Mouse (Mus musculus) midbrain, embryonic 13.5 days (tissue): ENCODE data around the gene Atg4b. TPM values are rescaled to one million over a fixed set of nuclear protein-coding genes. Genes with fewer than 3 reads are reported as not detected.
"Not testable (repeated sequence)": the region's sequence is repeated elsewhere in the genome, so short reads cannot be mapped to it uniquely, and the experiment has no call there.

ENCODE experiments used
- ATAC-seq: fragments of 200-750 bp; cut with Nextera tagmentation; 2 replicates; pipeline ENCODE4 v1.8.0; 2017; ENCODE audit warnings: mild to moderate bottlenecking, moderate TSS enrichment, moderate library complexity
- H3K27ac ChIP-seq: fragments of 300-500 bp; sonication (generic); 2 replicates; pipeline ENCODE4 v1.5.1; 2015; ENCODE audit warnings: inconsistent platforms, mild to moderate bottlenecking, moderate library complexity
- H3K27me3 ChIP-seq: fragments of 300-500 bp; sonication (generic); 2 replicates; pipeline ENCODE4 v1.6.1; 2015; ENCODE audit warnings: mild to moderate bottlenecking, inconsistent platforms
- H3K36me3 ChIP-seq: fragments of 300-500 bp; sonication (generic); 2 replicates; pipeline ENCODE4 v1.6.1; 2015; ENCODE audit warnings: mild to moderate bottlenecking, inconsistent platforms
- H3K4me1 ChIP-seq: fragments of 300-500 bp; sonication (generic); replicated peaks from 2 replicates; pipeline ENCODE4 v1.6.1; 2015; ENCODE audit warnings: inconsistent platforms
- H3K4me2 ChIP-seq: fragments of 300-500 bp; sonication (generic); replicated peaks from 2 replicates; pipeline ENCODE4 v1.6.1; 2015; ENCODE audit warnings: moderate library complexity, mild to moderate bottlenecking, inconsistent platforms
- H3K4me3 ChIP-seq: fragments of 300-500 bp; sonication (generic); replicated peaks from 2 replicates; pipeline ENCODE4 v1.5.1; 2015; ENCODE audit warnings: mild to moderate bottlenecking, inconsistent platforms
- H3K9ac ChIP-seq: fragments of 300-500 bp; sonication (generic); replicated peaks from 2 replicates; pipeline ENCODE4 v1.6.1; 2015; ENCODE audit warnings: mild to moderate bottlenecking, inconsistent platforms
- H3K9me3 ChIP-seq: fragments of 300-500 bp; sonication (generic); 2 replicates; pipeline ENCODE4 v1.6.1; 2016; ENCODE audit warnings: mild to moderate bottlenecking, inconsistent platforms
- WGBS: fragments of 180-500 bp; shearing (Covaris S2); methylation state at CpG from one replicate; pipeline ENCODE4 v1.1.7; 2015; 5-methylcytosine and 5-hydroxymethylcytosine counted together
- polyA plus RNA-seq: library from polyadenylated mRNA; unstranded; fragments of >200 nt; fragmentation: Nextera tagmentation; extraction: Ambion mirVana; gene quantifications from 2 replicates; pipeline ENCODE4 v1.2.1, GENCODE M21; 2015

Gene Atg4b
- polyA plus RNA-seq, 1 experiment from 2014 or later = 107 TPM

GRCm38 (mm10) chr1:93825105-93825674 lies 73.9 kb downstream of the Atg4b start:
- Histone ChIP-seq H3K9me3 (no peaks in the 10 kb centered on the region), H3K4me3 (peak overlapping the region; percentile 59), H3K36me3 (peaks cover 18% of the 10 kb centered on the region), H3K27me3 (no peaks in the 10 kb centered on the region), H3K4me2 (peak overlapping the region; percentile 65), H3K4me1 (peaks cover 17% of the 10 kb centered on the region), H3K9ac (peak overlapping the region; percentile 74), H3K27ac (peak overlapping the region; percentile 96)
- WGBS = under 1% methylated on average over 30 of the region's 30 CpGs
- peak; percentile 97 for ATAC-seq

- Histone ChIP-seq H3K4me2 (peak overlapping the region; percentile 65), H3K9me3 (no peaks in the 10 kb centered on the region), H3K4me1 (peaks cover 17% of the 10 kb centered on the region), H3K9ac (peak overlapping the region; percentile 74), H3K36me3 (peaks cover 11% of the 10 kb centered on the region), H3K27me3 (no peaks in the 10 kb centered on the region), H3K4me3 (peak overlapping the region; percentile 59), H3K27ac (peak overlapping the region; percentile 96)
- 37% methylated on average over 27 of the region's 27 CpGs for WGBS
- ATAC-seq = peak; percentile 49
These were observed 74.7 kb downstream of the Atg4b start for GRCm38 (mm10) chr1:93825771-93826539.

GRCm38 (mm10) chr1:93826540-93826835 lies 75.2 kb downstream of the Atg4b start:
- Histone ChIP-seq H3K9me3 (no peaks in the 10 kb centered on the region), H3K4me2 (peak overlapping the region; percentile 65), H3K36me3 (peaks cover 5% of the 10 kb centered on the region), H3K9ac (peak overlapping the region; percentile 2; the same call in 1 of the 2 replicates), H3K4me1 (peaks cover 17% of the 10 kb centered on the region), H3K27ac (no peak overlapping the region; the same call in 1 of the 2 replicates), H3K4me3 (peak overlapping the region; percentile 59; the same call in 1 of the 2 replicates), H3K27me3 (no peaks in the 10 kb centered on the region)
- 94% methylated on average over 9 of the region's 9 CpGs for WGBS
- no peak for ATAC-seq

- H3K9ac ChIP-seq, H3K4me3 ChIP-seq, ATAC-seq, H3K4me1 ChIP-seq, H3K27ac ChIP-seq, H3K27me3 ChIP-seq, H3K4me2 ChIP-seq, H3K9me3 ChIP-seq: not testable (repeated sequence)
- H3K36me3 ChIP-seq = peaks cover 21% of the 10 kb centered on the region
- WGBS = 77% methylated on average over 3 of the region's 4 CpGs
These were observed 81.6 kb downstream of the Atg4b start for GRCm38 (mm10) chr1:93832754-93833360.

GRCm38 (mm10) chr1:93834671-93835150 lies 83.4 kb downstream of the Atg4b start:
- no peak for ATAC-seq
- Histone ChIP-seq H3K4me3 (no peak overlapping the region), H3K27me3 (no peaks in the 10 kb centered on the region), H3K9me3 (no peaks in the 10 kb centered on the region), H3K4me2 (no peak overlapping the region), H3K4me1 (no peaks in the 10 kb centered on the region), H3K27ac (no peak overlapping the region), H3K9ac (no peak overlapping the region), H3K36me3 (peaks cover 26% of the 10 kb centered on the region)
- 88% methylated on average over 7 of the region's 7 CpGs for WGBS

GRCm38 (mm10) chr1:93835211-93835610 lies 83.9 kb downstream of the Atg4b start:
- H3K4me2 ChIP-seq = no peak overlapping the region
- no peaks in the 10 kb centered on the region for H3K4me1 ChIP-seq
- H3K9me3 ChIP-seq = no peaks in the 10 kb centered on the region
- no peaks in the 10 kb centered on the region for H3K27me3 ChIP-seq
- WGBS = 97% methylated on average over 4 of the region's 4 CpGs
- peaks cover 24% of the 10 kb centered on the region for H3K36me3 ChIP-seq
- ATAC-seq = no peak
- no peak overlapping the region for H3K9ac ChIP-seq
- no peak overlapping the region for H3K27ac ChIP-seq
- H3K4me3 ChIP-seq = no peak overlapping the region

GRCm38 (mm10) chr1:93835876-93836531 lies 84.7 kb downstream of the Atg4b start:
- Histone ChIP-seq H3K9me3 (no peaks in the 10 kb centered on the region), H3K36me3 (peaks cover 24% of the 10 kb centered on the region), H3K4me1 (no peaks in the 10 kb centered on the region), H3K27me3 (no peaks in the 10 kb centered on the region), H3K4me3 (no peak overlapping the region), H3K27ac (no peak overlapping the region), H3K9ac (no peak overlapping the region), H3K4me2 (no peak overlapping the region)
- 92% methylated on average over 6 of the region's 6 CpGs for WGBS
- ATAC-seq = no peak

GRCm38 (mm10) chr1:93836532-93836913 lies 85.2 kb downstream of the Atg4b start:
- Histone ChIP-seq H3K9me3 (no peaks in the 10 kb centered on the region), H3K9ac (no peak overlapping the region), H3K4me2 (no peak overlapping the region), H3K27ac (no peak overlapping the region), H3K36me3 (peaks cover 24% of the 10 kb centered on the region), H3K4me3 (no peak overlapping the region), H3K4me1 (no peaks in the 10 kb centered on the region), H3K27me3 (no peaks in the 10 kb centered on the region)
- WGBS = 88% methylated on average over 2 of the region's 2 CpGs
- ATAC-seq = no peak

- H3K4me1 ChIP-seq = no peaks in the 10 kb centered on the region
- H3K36me3 ChIP-seq = peaks cover 24% of the 10 kb centered on the region
- WGBS = 93% methylated on average over 8 of the region's 8 CpGs
- H3K9me3 ChIP-seq = no peaks in the 10 kb centered on the region
- H3K9ac ChIP-seq = no peak overlapping the region
- H3K4me2 ChIP-seq = no peak overlapping the region
- ATAC-seq = no peak
- H3K27me3 ChIP-seq = no peaks in the 10 kb centered on the region
- no peak overlapping the region for H3K4me3 ChIP-seq
- H3K27ac ChIP-seq = no peak overlapping the region
These were observed 86.0 kb downstream of the Atg4b start for GRCm38 (mm10) chr1:93837335-93837734.

GRCm38 (mm10) chr1:93838569-93838968 lies 87.3 kb downstream of the Atg4b start:
- not testable (repeated sequence) for H3K9ac ChIP-seq

More at GRCm38 (mm10) chr1:93838569-93838968, 87.3 kb downstream of the Atg4b start:
- not testable (repeated sequence) for H3K4me1 ChIP-seq, H3K27me3 ChIP-seq, H3K9me3 ChIP-seq, H3K4me3 ChIP-seq, H3K4me2 ChIP-seq, H3K27ac ChIP-seq, ATAC-seq
- WGBS = 88% methylated on average over 8 of the region's 8 CpGs
- peaks cover 24% of the 10 kb centered on the region for H3K36me3 ChIP-seq
